Mouse (Mus musculus) lung, adult 2 months (tissue): ENCODE measurements around the gene Rapgef6. TPM values are rescaled to one million over a fixed set of nuclear protein-coding genes. Genes with fewer than 3 reads are reported as not detected.

Experiments used
- DNase-seq: peaks from one replicate; pipeline ENCODE4 v3.0.0; 2022
- H3K4me1 ChIP-seq: fragments of 200-500 bp; 2 replicates; pipeline ENCODE4 v1.6.1; 2011; ENCODE audit warnings: low read length; ENCODE audit not compliant: control insufficient read depth, insufficient read depth
- H3K4me3 ChIP-seq: fragments of 200-500 bp; replicated peaks from 2 replicates; pipeline ENCODE3; 2011; ENCODE audit warnings: low read depth, mild to moderate bottlenecking, control low read depth, low read length; ENCODE audit errors: extremely low read depth
- CTCF ChIP-seq: fragments of 200-500 bp; IDR thresholded peaks from 2 replicates; pipeline ENCODE4 v1.5.1; 2011; ENCODE audit warnings: mild to moderate bottlenecking, low read length, control low read depth; ENCODE audit not compliant: insufficient read depth
- POLR2A ChIP-seq: fragments of 200-500 bp; IDR thresholded peaks from 2 replicates; pipeline ENCODE4 v1.6.1; 2011; ENCODE audit warnings: low read depth, mild to moderate bottlenecking, control low read depth, low read length, borderline replicate concordance; ENCODE audit errors: extremely low read depth
- WGBS: fragments of 180-500 bp; shearing (Covaris S2); methylation state at CpG from one replicate; pipeline ENCODE4 v1.1.7; 2018; 5-methylcytosine and 5-hydroxymethylcytosine counted together
- polyA plus RNA-seq: library from polyadenylated mRNA; depleted of rRNA; stranded (reverse); fragments of >200 nt; gene quantifications from 2 replicates; pipeline ENCODE4 v1.2.3, GENCODE M21; 2012

Gene Rapgef6
- polyA plus RNA-seq, 1 experiment, result 31.3 TPM

GRCm38 (mm10) chr11:54604415-54604814 lies 81.8 kb downstream of the Rapgef6 start:
- Histone ChIP-seq H3K4me1 (no peaks in the 10 kb centered on the region), H3K4me3 (no peak overlapping the region)
- no peak for TF ChIP-seq CTCF
- no peak for TF ChIP-seq POLR2A
- no peak for DNase-seq
- 76% methylated on average over 3 of the region's 3 CpGs for WGBS

DNA sequence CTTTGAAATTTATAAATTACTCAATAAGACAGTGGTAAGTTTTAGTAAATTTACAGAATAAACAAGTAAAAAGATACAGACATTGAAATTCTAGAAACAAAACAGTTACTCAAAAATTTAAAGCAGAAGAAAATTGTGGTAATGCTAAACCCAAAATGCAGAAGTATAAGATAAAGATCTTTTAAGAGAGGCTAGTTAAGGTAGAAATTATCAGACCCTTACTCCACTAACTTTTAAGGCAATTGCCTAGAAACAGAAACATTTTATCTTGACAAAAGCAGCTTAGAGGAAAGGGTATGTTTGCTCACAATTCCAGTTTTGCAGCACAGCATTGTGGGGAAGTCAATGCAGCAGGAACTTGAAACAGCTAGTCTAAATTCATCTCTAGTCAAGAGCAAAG lies 91.0 kb downstream of the Rapgef6 start:
- Histone ChIP-seq H3K4me3 (no peak overlapping the region), H3K4me1 (no peaks in the 10 kb centered on the region; the same call in 1 of the 2 replicates)
- DNase-seq, result no peak
- TF ChIP-seq CTCF (no peak), POLR2A (no peak)

DNA sequence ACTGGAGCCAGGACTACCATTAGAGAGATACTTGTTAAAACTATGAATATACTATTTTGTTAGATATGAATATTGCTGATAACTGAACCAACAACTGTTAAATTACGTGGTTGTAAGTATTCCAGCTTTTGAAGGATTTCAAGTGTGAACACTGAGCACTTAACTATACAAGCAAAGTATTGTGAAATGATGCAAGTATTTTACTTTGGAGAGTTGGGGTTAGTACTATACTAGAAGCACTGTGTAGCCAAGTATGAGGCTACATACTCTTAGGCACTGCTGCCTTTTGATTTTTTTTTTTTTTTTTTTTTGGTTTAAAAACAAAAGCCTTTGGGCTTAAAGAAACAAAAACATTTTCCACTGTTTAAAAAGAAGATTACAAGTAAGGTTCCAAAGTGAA lies 91.9 kb downstream of the Rapgef6 start:
- H3K4me1 ChIP-seq, result no peaks in the 10 kb centered on the region; the same call in 1 of the 2 replicates
- no peak overlapping the region for H3K4me3 ChIP-seq
- TF ChIP-seq CTCF (no peak), POLR2A (no peak)
- no peak for DNase-seq
- 69% methylated on average over 1 of the region's 1 CpGs for WGBS

DNA sequence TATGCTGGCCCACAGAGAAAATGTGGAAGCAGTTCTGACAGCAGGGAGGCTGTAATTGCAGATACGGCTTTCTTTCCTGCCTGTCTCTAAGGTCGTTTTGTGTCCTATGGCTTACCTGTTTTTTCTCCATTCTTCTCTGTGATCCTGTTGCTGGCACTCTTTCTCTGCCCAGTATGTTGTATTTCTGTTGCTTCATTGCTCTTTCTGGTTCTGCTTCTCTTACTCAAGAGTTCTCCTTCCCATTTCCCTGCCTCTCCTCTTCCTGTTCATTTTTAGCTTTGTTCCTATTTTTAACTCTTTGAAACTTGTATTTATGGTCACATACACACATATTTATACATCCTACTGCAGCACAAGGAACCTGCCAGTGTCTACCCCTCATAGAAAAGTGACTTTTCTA lies 96.2 kb downstream of the Rapgef6 start:
- WGBS, result 50% methylated on average over 2 of the region's 2 CpGs
- no peak for DNase-seq
- no peak for TF ChIP-seq CTCF
- Histone ChIP-seq H3K4me3 (no peak overlapping the region), H3K4me1 (no peaks in the 10 kb centered on the region; the same call in 1 of the 2 replicates)

DNA sequence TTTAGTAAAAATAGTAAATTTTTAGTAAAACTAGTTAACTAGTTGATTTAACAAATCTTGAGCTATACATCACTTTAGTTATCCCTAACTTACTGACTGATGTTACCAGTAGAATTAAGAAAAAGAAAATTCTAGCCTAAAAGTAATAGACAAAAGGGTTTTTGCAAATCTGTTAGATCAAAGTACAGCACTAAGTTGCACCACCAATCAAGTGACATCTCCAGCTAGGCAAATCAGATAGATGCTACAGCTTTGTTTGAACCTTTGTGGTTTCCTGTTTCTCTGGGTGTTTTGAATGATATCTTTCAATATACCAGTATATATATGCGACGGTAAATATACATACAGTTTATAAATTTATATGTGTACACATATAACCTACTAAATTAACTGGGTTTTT lies 99.1 kb downstream of the Rapgef6 start:
- TF ChIP-seq POLR2A, result no peak
- no peak for TF ChIP-seq CTCF
- WGBS, result 96% methylated on average over 2 of the region's 2 CpGs
- H3K4me3 ChIP-seq, result no peak overlapping the region
- no peak for DNase-seq
- H3K4me1 ChIP-seq, result no peaks in the 10 kb centered on the region

GRCm38 (mm10) chr11:54626905-54627304 lies 104.3 kb downstream of the Rapgef6 start:
- WGBS, result 50% methylated on average over 1 of the region's 1 CpGs
- DNase-seq, result no peak

GRCm38 (mm10) chr11:54646420-54646819 lies 123.8 kb downstream of the Rapgef6 start:
- no peak overlapping the region for H3K4me3 ChIP-seq
- 94% methylated on average over 4 of the region's 4 CpGs for WGBS
- no peaks in the 10 kb centered on the region for H3K4me1 ChIP-seq
- TF ChIP-seq POLR2A (no peak), CTCF (no peak)
- no peak for DNase-seq

More at GRCm38 (mm10) chr11:54626905-54627304, 104.3 kb downstream of the Rapgef6 start:
- TF ChIP-seq CTCF (no peak), POLR2A (no peak)
- H3K4me1 ChIP-seq, result no peaks in the 10 kb centered on the region
- no peak overlapping the region for H3K4me3 ChIP-seq

DNA sequence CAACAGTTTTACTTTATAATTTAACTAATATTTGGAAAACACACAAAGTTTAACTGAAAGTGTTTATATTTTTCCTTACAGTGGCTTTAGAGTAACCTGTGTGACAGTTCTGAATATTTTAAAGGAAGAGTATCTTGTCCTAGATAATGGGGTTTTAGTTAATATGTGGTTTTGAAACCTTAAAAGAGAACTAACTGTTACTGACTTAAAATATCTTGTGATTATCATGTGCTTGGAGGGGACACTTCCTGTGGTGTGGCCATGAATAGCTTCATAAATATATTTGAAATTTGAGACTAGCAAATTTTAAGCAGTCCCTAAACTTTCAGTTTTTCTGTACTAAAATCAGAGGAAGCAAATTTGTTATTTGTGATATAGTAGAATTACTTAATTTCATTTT lies 125.9 kb downstream of the Rapgef6 start:
- H3K4me3 ChIP-seq, result no peak overlapping the region
- no peaks in the 10 kb centered on the region for H3K4me1 ChIP-seq
- DNase-seq, result no peak
- TF ChIP-seq POLR2A, result no peak
- no peak for TF ChIP-seq CTCF

DNA sequence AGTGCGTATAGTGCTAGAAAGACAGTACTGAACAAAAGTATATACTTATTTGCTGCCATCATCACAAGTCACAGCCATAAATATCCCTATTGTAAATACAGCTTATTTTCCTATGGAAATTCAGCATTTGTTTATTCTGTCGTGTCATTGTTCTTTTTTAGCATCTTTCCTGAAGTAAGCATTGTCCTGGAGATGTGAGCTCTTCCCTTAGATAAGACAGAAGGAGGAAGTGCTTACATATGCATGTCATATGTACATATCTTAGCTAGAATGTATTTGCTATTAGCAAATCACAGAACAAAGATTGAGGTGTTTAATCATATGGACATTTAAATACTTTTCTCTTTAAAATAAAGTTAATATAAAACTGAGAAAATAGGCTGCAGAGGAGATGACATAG lies 132.8 kb downstream of the Rapgef6 start:
- Histone ChIP-seq H3K4me1 (no peaks in the 10 kb centered on the region), H3K4me3 (no peak overlapping the region)
- WGBS, result 63% methylated on average over 2 of the region's 2 CpGs
- DNase-seq, result no peak
- TF ChIP-seq POLR2A (no peak), CTCF (no peak)

DNA sequence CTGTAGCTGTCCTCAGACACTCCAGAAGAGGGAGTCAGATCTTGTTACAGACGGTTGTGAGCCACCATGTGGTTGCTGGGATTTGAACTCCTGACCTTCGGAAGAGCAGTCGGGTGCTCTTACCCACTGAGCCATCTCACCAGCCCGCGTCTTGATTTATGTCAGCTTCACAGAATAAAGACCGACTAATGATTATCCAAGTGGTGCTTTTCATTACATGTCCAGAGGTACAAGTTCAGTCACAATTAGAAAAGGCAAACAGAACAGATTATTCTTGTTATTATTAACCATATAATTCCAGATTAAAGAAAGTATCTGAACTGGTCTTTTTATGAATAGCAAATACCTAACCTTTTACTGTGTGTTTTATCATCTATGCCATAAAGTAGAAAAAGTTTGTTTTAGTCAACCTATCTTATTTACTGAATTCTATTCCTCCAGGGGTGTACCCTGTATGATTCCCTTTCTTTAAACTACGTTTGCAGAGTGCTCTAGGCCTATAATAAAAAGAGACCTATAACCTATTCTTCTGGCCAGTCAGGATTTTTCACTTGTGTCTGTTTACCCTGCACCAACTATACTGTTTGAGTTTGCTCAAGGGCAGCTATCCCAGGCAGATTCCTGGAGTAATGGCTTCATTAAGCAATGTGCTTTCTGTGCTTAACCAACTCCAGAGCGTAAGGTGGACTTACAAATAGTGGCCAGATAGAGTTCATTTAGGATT lies 151.1 kb downstream of the Rapgef6 start:
- TF ChIP-seq CTCF, result no peak
- no peak for TF ChIP-seq POLR2A
- DNase-seq, result no peak
- 73% methylated on average over 8 of the region's 8 CpGs for WGBS
- no peak overlapping the region for H3K4me3 ChIP-seq
- H3K4me1 ChIP-seq, result no peaks in the 10 kb centered on the region
